Mouse (Mus musculus) cerebellum, postnatal 4 days (tissue): ENCODE data around the gene Sytl4.

ENCODE experiments used
- DNase-seq, 2 experiments: peaks; one replicate each; pipeline ENCODE4 v3.0.0; 2022; ENCODE audit warnings: low spot score in 2 of 2, mixed read lengths in 1 of 2

The Sytl4 gene

GRCm38 (mm10) chrX:133981231-133982002 lies at the start of gene Sytl4:
Sytl4 (minus strand) TSS chrX:133981812.
- DNase-seq = no peak

- DNase-seq = no peak
These were observed 39.1 kb upstream of the Sytl4 start for GRCm38 (mm10) chrX:134020664-134021063.

- DNase-seq = peak; percentile 25 to 69
These were observed 37.4 kb upstream of the Sytl4 start for GRCm38 (mm10) chrX:134019005-134019404.

- DNase-seq = no peak
These were observed 14.3 kb upstream of the Sytl4 start for GRCm38 (mm10) chrX:133995866-133996265.

GRCm38 (mm10) chrX:133964615-133965014 lies 17.0 kb downstream of the Sytl4 start:
- DNase-seq = no peak

- DNase-seq = no peak
These were observed 21.0 kb downstream of the Sytl4 start for GRCm38 (mm10) chrX:133960617-133961016.

- no peak for DNase-seq
These were observed 27.0 kb downstream of the Sytl4 start for GRCm38 (mm10) chrX:133954661-133955060.

- DNase-seq = peak in 1 of 2 experiments; percentile 15
These were observed 34.2 kb downstream of the Sytl4 start for GRCm38 (mm10) chrX:133947427-133947826.

- no peak for DNase-seq
These were observed 42.1 kb downstream of the Sytl4 start for GRCm38 (mm10) chrX:133939561-133939960.

GRCm38 (mm10) chrX:133936605-133937225 lies 44.9 kb downstream of the Sytl4 start:
- DNase-seq = no peak

GRCm38 (mm10) chrX:133931302-133932013 lies 50.2 kb downstream of the Sytl4 start:
- no peak for DNase-seq

GRCm38 (mm10) chrX:133926760-133927159 lies 54.9 kb downstream of the Sytl4 start:
- DNase-seq = no peak

GRCm38 (mm10) chrX:133921187-133921586 lies 60.4 kb downstream of the Sytl4 start:
- no peak for DNase-seq

- DNase-seq = no peak
These were observed 67.4 kb downstream of the Sytl4 start for GRCm38 (mm10) chrX:133914219-133914618.

GRCm38 (mm10) chrX:133913006-133913405 lies 68.6 kb downstream of the Sytl4 start:
- DNase-seq = no peak

- DNase-seq = no peak
These were observed 70.1 kb downstream of the Sytl4 start for GRCm38 (mm10) chrX:133911397-133912103.

- no peak for DNase-seq
These were observed 73.4 kb downstream of the Sytl4 start, which contains the start of gene Srpx2 for GRCm38 (mm10) chrX:133908261-133908660. Srpx2 (plus strand) TSS chrX:133908426.

GRCm38 (mm10) chrX:133898014-133898542 lies 83.5 kb downstream of the Sytl4 start, which contains the start of gene Tspan6:
Tspan6 (minus strand) TSS chrX:133898429.
- peak; percentile 65 to 77 for DNase-seq

- DNase-seq = no peak
These were observed 93.5 kb downstream of the Sytl4 start for GRCm38 (mm10) chrX:133888111-133888510.

GRCm38 (mm10) chrX:133887308-133887707 lies 94.3 kb downstream of the Sytl4 start:
- no peak for DNase-seq
